Mouse (Mus musculus) MEL (cell line): Measurements from ENCODE around the gene Myog. TPM values are rescaled to one million over a fixed set of nuclear protein-coding genes. Genes with fewer than 3 reads are reported as not detected.

Experiments used
- DNase-seq: peaks from one replicate; pipeline ENCODE4 v3.0.0; 2011; ENCODE audit warnings: low read depth, low spot score
- H3K27ac ChIP-seq: 2 replicates; pipeline ENCODE4 v1.5.1; 2012; ENCODE audit warnings: low read depth, mild to moderate bottlenecking, control low read depth, low read length, moderate library complexity; ENCODE audit not compliant: control insufficient read depth
- H3K27me3 ChIP-seq, 2 experiments: fragments of 150-350 bp in 1 of 2; sonication (generic) in 1 of 2; 2 replicates each; pipeline ENCODE4 v1.6.1; 2012; ENCODE audit warnings: low read length in 2 of 2, mild to moderate bottlenecking in 2 of 2, improper control_type of control experiment in 1 of 2, moderate library complexity in 1 of 2; ENCODE audit not compliant: insufficient read depth in 2 of 2, control insufficient read depth in 1 of 2
- H3K36me3 ChIP-seq, 2 experiments: 2 replicates each; pipeline ENCODE4 v1.6.1; 2012 to 2014; ENCODE audit warnings: low read length in 2 of 2, improper control_type of control experiment in 1 of 2, inconsistent platforms in 1 of 2, mild to moderate bottlenecking in 1 of 2; ENCODE audit not compliant: insufficient read depth in 2 of 2, control insufficient read depth in 1 of 2
- H3K4me1 ChIP-seq, 2 experiments: fragments of 150-350 bp in 1 of 2; sonication (generic) in 1 of 2; 2 replicates each; pipeline ENCODE4 v1.6.1; 2012; ENCODE audit warnings: low read length in 2 of 2, improper control_type of control experiment in 1 of 2, mild to moderate bottlenecking in 1 of 2; ENCODE audit not compliant: insufficient read depth in 2 of 2, control insufficient read depth in 1 of 2
- H3K4me3 ChIP-seq, 2 experiments: fragments of 150-350 bp in 1 of 2; sonication (generic) in 1 of 2; 2 replicates each; pipeline ENCODE4 v1.5.1; 2012; ENCODE audit warnings: low read depth in 2 of 2, low read length in 2 of 2, mild to moderate bottlenecking in 2 of 2, moderate library complexity in 2 of 2, control low read depth in 1 of 2, improper control_type of control experiment in 1 of 2; ENCODE audit not compliant: control insufficient read depth in 1 of 2, insufficient read depth in 1 of 2
- H3K79me2 ChIP-seq: 2 replicates; pipeline ENCODE4 v1.6.1; 2012; ENCODE audit warnings: mild to moderate bottlenecking, low read length, moderate library complexity; ENCODE audit not compliant: control insufficient read depth, poor library complexity, insufficient read depth
- H3K9ac ChIP-seq: 2 replicates; pipeline ENCODE4 v1.6.1; 2012; ENCODE audit warnings: low read depth, mild to moderate bottlenecking, control low read depth, low read length, moderate library complexity; ENCODE audit not compliant: control insufficient read depth, poor library complexity, severe bottlenecking
- H3K9me3 ChIP-seq: fragments of 150-350 bp; sonication (generic); replicated peaks from 2 replicates; pipeline ENCODE4 v1.6.1; 2012; ENCODE audit warnings: mild to moderate bottlenecking, low read length, improper control_type of control experiment, moderate library complexity; ENCODE audit not compliant: insufficient read depth
- BHLHE40 ChIP-seq: IDR thresholded peaks from 2 replicates; pipeline ENCODE4 v1.6.1; 2012; ENCODE audit warnings: low read depth, mild to moderate bottlenecking, inconsistent platforms, low read length, improper control_type of control experiment, borderline replicate concordance
- CTCF ChIP-seq, 3 experiments: IDR thresholded peaks in 2 of 3; conservative IDR thresholded peaks in 1 of 3; 2 replicates each; pipeline ENCODE4 v1.5.1; 2011 to 2012; ENCODE audit warnings: low read length in 3 of 3, low read depth in 2 of 3, mild to moderate bottlenecking in 2 of 3, improper control_type of control experiment in 1 of 3, inconsistent platforms in 1 of 3, mixed read lengths in 1 of 3, moderate library complexity in 1 of 3; ENCODE audit not compliant: control insufficient read depth in 1 of 3, insufficient read depth in 1 of 3, poor library complexity in 1 of 3, severe bottlenecking in 1 of 3
- ELF1 ChIP-seq: IDR thresholded peaks from 2 replicates; pipeline ENCODE4 v1.6.1; 2014; ENCODE audit warnings: low read depth, mild to moderate bottlenecking, inconsistent platforms, low read length, improper control_type of control experiment, moderate library complexity
- JUND ChIP-seq: IDR thresholded peaks from 2 replicates; pipeline ENCODE4 v1.6.1; 2011; ENCODE audit warnings: low read depth, mild to moderate bottlenecking, improper control_type of control experiment, low read length
- KAT2A ChIP-seq: conservative IDR thresholded peaks from 2 replicates; pipeline ENCODE4 v1.6.1; 2012; ENCODE audit warnings: low read depth, low read length, improper control_type of control experiment, inconsistent platforms
- MAFK ChIP-seq: IDR thresholded peaks from 2 replicates; pipeline ENCODE4 v1.6.1; 2011; ENCODE audit warnings: low read depth, mild to moderate bottlenecking, low read length, improper control_type of control experiment, borderline replicate concordance
- MYB ChIP-seq: IDR thresholded peaks from 2 replicates; pipeline ENCODE4 v1.6.1; 2011; ENCODE audit warnings: mild to moderate bottlenecking, low read depth, low read length, improper control_type of control experiment
- POLR2AphosphoS2 ChIP-seq: IDR thresholded peaks from 2 replicates; pipeline ENCODE4 v1.6.1; 2011; ENCODE audit warnings: low read length, improper control_type of control experiment
- RAD21 ChIP-seq: IDR thresholded peaks from 2 replicates; pipeline ENCODE4 v1.6.1; 2011; ENCODE audit warnings: mild to moderate bottlenecking, low read depth, low read length, improper control_type of control experiment
- SMC3 ChIP-seq: IDR thresholded peaks from 2 replicates; pipeline ENCODE4 v1.6.1; 2011; ENCODE audit warnings: low read depth, low read length, improper control_type of control experiment
- ZC3H11A ChIP-seq: IDR thresholded peaks from 2 replicates; pipeline ENCODE4 v1.6.1; 2012; ENCODE audit warnings: low read depth, mild to moderate bottlenecking, inconsistent platforms, low read length, improper control_type of control experiment
- polyA plus RNA-seq, 2 experiments: library from polyadenylated mRNA; stranded (reverse) in 1 of 2; unstranded in 1 of 2; fragments of >175 nt in 1 of 2; fragments of >200 nt in 1 of 2; gene quantifications; 2 replicates each; pipeline versions ENCODE4 v1.2.1 to v1.2.4; 2012; ENCODE audit warnings: low replicate concordance in 2 of 2, low read depth in 1 of 2; ENCODE audit not compliant: insufficient read length in 2 of 2, insufficient read depth in 1 of 2, missing spikeins in 1 of 2
- total RNA-seq: library from RNA; depleted of rRNA; stranded (reverse); fragments of 300-350 nt; gene quantifications from 2 replicates; pipeline ENCODE4 v1.2.3, GENCODE M21; 2012

Myog gene
- total and polyA plus RNA-seq, 3 experiments, result not detected

DNA sequence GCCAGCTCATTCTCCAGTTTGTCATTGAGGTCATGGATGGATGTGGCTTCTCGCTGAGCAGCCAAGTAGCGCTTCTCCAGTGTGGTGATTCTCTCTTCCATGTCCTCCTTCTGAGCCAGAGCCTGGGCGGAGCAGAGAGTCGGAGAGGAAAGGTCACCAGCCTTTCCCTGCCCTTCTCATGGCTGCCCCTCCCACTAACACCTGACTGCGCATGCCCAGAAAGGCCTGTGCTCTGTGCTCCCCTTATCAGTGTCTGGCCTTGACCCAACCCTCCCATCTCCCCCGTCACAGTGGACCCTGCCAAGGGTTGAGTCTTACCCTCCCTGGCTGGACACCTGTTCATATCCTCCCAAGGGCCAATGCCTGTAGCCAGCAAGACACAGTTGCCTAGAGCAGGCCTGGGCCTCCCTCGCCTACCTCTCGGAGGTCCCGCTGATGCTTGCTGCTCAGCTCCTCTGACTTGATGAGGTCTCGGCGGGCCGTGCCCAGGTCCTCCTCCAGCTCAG lies 37.1 kb downstream of the Myog start:
- no peak for DNase-seq
- Histone ChIP-seq H3K9me3 (no peaks in the 10 kb centered on the region), H3K27me3 (peaks cover 0 to 2% of the 10 kb centered on the region in 2 experiments; a peak in 2 of 4 replicates), H3K36me3 (no peaks in the 10 kb centered on the region), H3K27ac (no peak overlapping the region), H3K9ac (no peak overlapping the region), H3K4me1 (no peaks in the 10 kb centered on the region), H3K79me2 (no peaks in the 10 kb centered on the region), H3K4me3 (no peak overlapping the region)
- TF ChIP-seq JUND, result no peak

DNA sequence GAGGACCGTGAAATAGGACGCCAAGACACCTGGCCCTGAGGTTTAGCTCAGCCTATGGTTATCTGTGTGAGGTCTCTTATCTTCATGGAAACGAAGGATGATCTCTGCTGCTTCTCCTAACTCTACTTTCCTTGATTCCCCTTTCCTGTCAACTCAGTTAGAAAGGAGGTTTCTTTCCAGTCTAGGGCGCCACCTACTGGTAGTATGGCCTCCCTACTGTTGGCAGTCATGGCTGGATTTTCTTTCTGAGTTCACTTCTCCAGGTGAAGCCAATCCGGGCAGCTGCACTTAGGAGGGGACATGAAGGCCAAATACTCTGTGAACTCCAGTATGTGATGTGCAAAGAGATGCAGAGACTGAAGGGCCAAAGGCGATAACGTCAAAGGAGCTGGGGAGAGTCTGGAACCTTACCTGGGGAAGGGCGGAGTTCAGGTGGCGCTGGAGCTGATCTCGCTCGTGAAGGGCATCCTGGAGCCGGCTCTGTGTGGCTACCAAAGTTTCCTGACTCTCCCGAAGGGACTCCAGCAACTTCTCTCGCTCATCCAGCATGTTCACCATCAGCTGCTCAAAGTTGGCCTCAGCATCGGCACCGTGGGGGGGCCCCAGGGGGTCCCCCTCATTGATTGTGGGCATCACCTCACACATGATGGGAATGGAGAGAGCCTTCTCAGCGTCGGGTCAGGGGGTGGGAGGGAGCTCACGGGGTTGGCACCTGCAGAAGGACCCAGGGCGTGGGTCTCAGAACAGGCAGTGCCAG lies 42.3 kb downstream of the Myog start:
- peak; percentile 76 for DNase-seq
- Histone ChIP-seq H3K79me2 (no peaks in the 10 kb centered on the region), H3K4me1 (no peaks in the 10 kb centered on the region), H3K9me3 (no peaks in the 10 kb centered on the region), H3K36me3 (no peaks in the 10 kb centered on the region), H3K27ac (no peak overlapping the region), H3K4me3 (no peak overlapping the region), H3K9ac (no peak overlapping the region), H3K27me3 (peaks cover 0 to 2% of the 10 kb centered on the region in 2 experiments; a peak in 2 of 4 replicates)
- TF ChIP-seq POLR2AphosphoS2 (no peak), ZC3H11A (peak; percentile 85), SMC3 (peak; percentile 88), BHLHE40 (peak; percentile 41; the same call in 1 of the 2 replicates), MYB (no peak), KAT2A (no peak), MAFK (no peak), JUND (0 out of 2 replicates have a peak, but pooled peaks have one; percentile 19), CTCF (IDR thresholded peaks at IDR 0.05 in 2 of 3, conservative IDR thresholded peaks at IDR 0.05 in 1 of 3; ENCODE audit: control insufficient read depth in 1 of 3, insufficient read depth in 1 of 3, low read depth in 2 of 3, low read length in 3 of 3, poor library complexity in 1 of 3, severe bottlenecking in 1 of 3) (peak; percentile 82 to 98 (median 96)), RAD21 (peak; percentile 93)

DNA sequence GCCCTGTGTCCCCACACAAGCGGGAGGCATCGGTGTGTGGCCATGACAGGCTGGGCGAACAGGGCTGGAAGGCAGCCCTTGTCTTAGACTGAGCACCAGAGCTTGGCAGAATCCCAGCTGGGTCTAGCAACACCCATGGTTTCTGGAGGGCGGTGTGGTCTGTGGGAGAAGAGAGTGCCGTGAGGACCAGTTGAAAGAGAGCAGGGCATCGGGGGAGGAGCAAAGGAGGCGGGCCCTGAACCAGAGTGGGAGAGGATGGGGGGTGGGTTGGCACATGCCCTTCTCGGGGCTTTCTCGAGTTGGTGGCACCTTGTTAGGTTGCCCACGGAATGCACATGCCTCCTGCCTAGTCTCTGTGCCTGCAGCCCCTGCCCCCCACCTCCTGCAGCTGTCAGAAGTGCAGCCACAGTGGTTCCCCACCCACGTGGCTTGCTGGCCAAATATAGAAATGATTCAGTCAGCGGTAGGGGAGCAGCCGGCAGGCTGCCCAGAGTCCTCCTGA lies 43.0 kb downstream of the Myog start, which contains the start of gene Ppfia4:
Ppfia4 (minus strand) TSS at position 159 of the 502 bp plus-strand sequence.
- Histone ChIP-seq H3K79me2 (no peaks in the 10 kb centered on the region), H3K27ac (no peak within 1 kb of the TSS), H3K9me3 (no peaks in the 10 kb centered on the region), H3K9ac (no peak within 1 kb of the TSS), H3K4me1 (no peaks in the 10 kb centered on the region), H3K4me3 (no peak within 1 kb of the TSS), H3K27me3 (peaks cover 0 to 2% of the 10 kb centered on the region in 2 experiments; a peak in 2 of 4 replicates), H3K36me3 (no peaks in the 10 kb centered on the region)
- DNase-seq, result peak; percentile 45
- no peak for TF ChIP-seq ELF1
